Mouse (Mus musculus) liver, embryonic 15.5 days (tissue): ENCODE data around the gene Cd7. TPM values are rescaled to one million over a fixed set of nuclear protein-coding genes. Genes with fewer than 3 reads are reported as not detected.

Experiments
- ATAC-seq: fragments of 200-750 bp; cut with Nextera tagmentation; 2 replicates; pipeline ENCODE4 v1.8.0; 2017; ENCODE audit warnings: moderate number of reproducible peaks, mild to moderate bottlenecking, moderate library complexity; ENCODE audit not compliant: insufficient read depth
- H3K27ac ChIP-seq: fragments of 300-500 bp; sonication (generic); replicated peaks from 2 replicates; pipeline ENCODE4 v1.5.1; 2015; ENCODE audit warnings: mild to moderate bottlenecking, inconsistent platforms
- H3K27me3 ChIP-seq: fragments of 300-500 bp; sonication (generic); 2 replicates; pipeline ENCODE4 v1.6.1; 2015; ENCODE audit warnings: mild to moderate bottlenecking, inconsistent platforms
- H3K36me3 ChIP-seq: fragments of 300-500 bp; sonication (generic); replicated peaks from 2 replicates; pipeline ENCODE4 v1.6.1; 2015; ENCODE audit warnings: moderate library complexity, mild to moderate bottlenecking, inconsistent platforms
- H3K4me1 ChIP-seq: fragments of 300-500 bp; sonication (generic); replicated peaks from 2 replicates; pipeline ENCODE4 v1.6.1; 2015; ENCODE audit warnings: inconsistent platforms
- H3K4me2 ChIP-seq: fragments of 300-500 bp; sonication (generic); 2 replicates; pipeline ENCODE4 v1.6.1; 2015; ENCODE audit warnings: moderate library complexity, mild to moderate bottlenecking, inconsistent platforms
- H3K4me3 ChIP-seq: fragments of 300-500 bp; sonication (generic); replicated peaks from 2 replicates; pipeline ENCODE4 v1.5.1; 2015; ENCODE audit warnings: mild to moderate bottlenecking, inconsistent platforms
- H3K9ac ChIP-seq: fragments of 300-500 bp; sonication (generic); 2 replicates; pipeline ENCODE4 v1.6.1; 2015; ENCODE audit warnings: moderate library complexity, mild to moderate bottlenecking, inconsistent platforms
- H3K9me3 ChIP-seq: fragments of 300-500 bp; sonication (generic); replicated peaks from 2 replicates; pipeline ENCODE4 v1.6.1; 2016; ENCODE audit warnings: inconsistent platforms
- WGBS: fragments of 180-500 bp; shearing (Covaris S2); methylation state at CpG from one replicate; pipeline ENCODE4 v1.1.7; 2015; ENCODE audit warnings: mixed read lengths; ENCODE audit not compliant: insufficient replicate concordance; 5-methylcytosine and 5-hydroxymethylcytosine counted together
- polyA plus RNA-seq: library from polyadenylated mRNA; unstranded; fragments of >200 nt; fragmentation: Nextera tagmentation; extraction: Ambion mirVana; gene quantifications from 2 replicates; pipeline ENCODE4 v1.2.1, GENCODE M21; 2015

Gene Cd7
- polyA plus RNA-seq, 1 experiment from 2014 or later, result 0.97 TPM

- Histone ChIP-seq H3K4me2 (no peak overlapping the region), H3K4me3 (no peak overlapping the region), H3K27me3 (peaks cover 6% of the 10 kb centered on the region; the same call in 1 of the 2 replicates), H3K27ac (no peak overlapping the region), H3K36me3 (no peaks in the 10 kb centered on the region), H3K9ac (no peak overlapping the region), H3K4me1 (no peaks in the 10 kb centered on the region), H3K9me3 (no peaks in the 10 kb centered on the region)
- WGBS, result 63% methylated on average over 5 of the region's 5 CpGs
- ATAC-seq, result no peak
Observed at GRCm38 (mm10) chr11:121019501-121019900, 19.7 kb downstream of the Cd7 start.

GRCm38 (mm10) chr11:121017703-121018102 is 21.5 kb downstream of the Cd7 start:
- no peak overlapping the region for H3K9ac ChIP-seq
- peaks cover 7% of the 10 kb centered on the region; the same call in 1 of the 2 replicates for H3K27me3 ChIP-seq
- H3K4me1 ChIP-seq, result no peaks in the 10 kb centered on the region
- H3K4me3 ChIP-seq, result no peak overlapping the region
- peak; percentile 38; the same call in 1 of the 2 replicates for ATAC-seq
- no peaks in the 10 kb centered on the region for H3K36me3 ChIP-seq
- H3K4me2 ChIP-seq, result no peak overlapping the region
- 32% methylated on average over 3 of the region's 3 CpGs for WGBS
- H3K9me3 ChIP-seq, result no peaks in the 10 kb centered on the region
- H3K27ac ChIP-seq, result no peak overlapping the region

- H3K4me3 ChIP-seq, result no peak overlapping the region
- H3K4me1 ChIP-seq, result no peaks in the 10 kb centered on the region
- H3K27me3 ChIP-seq, result peaks cover 7% of the 10 kb centered on the region; the same call in 1 of the 2 replicates
- no peak overlapping the region for H3K4me2 ChIP-seq
- H3K36me3 ChIP-seq, result no peaks in the 10 kb centered on the region
- no peaks in the 10 kb centered on the region for H3K9me3 ChIP-seq
- H3K27ac ChIP-seq, result no peak overlapping the region
- WGBS, result 43% methylated on average over 6 of the region's 6 CpGs
- no peak overlapping the region for H3K9ac ChIP-seq
- ATAC-seq, result no peak
Observed at GRCm38 (mm10) chr11:121015472-121015871, 23.7 kb downstream of the Cd7 start.

GRCm38 (mm10) chr11:121014896-121015300 is 24.3 kb downstream of the Cd7 start:
- peaks cover 7% of the 10 kb centered on the region; the same call in 1 of the 2 replicates for H3K27me3 ChIP-seq
- WGBS, result 55% methylated on average over 19 of the region's 19 CpGs
- H3K9ac ChIP-seq, result no peak overlapping the region
- no peak overlapping the region for H3K27ac ChIP-seq
- H3K9me3 ChIP-seq, result no peaks in the 10 kb centered on the region
- H3K4me1 ChIP-seq, result no peaks in the 10 kb centered on the region
- H3K36me3 ChIP-seq, result no peaks in the 10 kb centered on the region
- no peak for ATAC-seq
- H3K4me2 ChIP-seq, result peak overlapping the region; percentile 27; the same call in 1 of the 2 replicates
- H3K4me3 ChIP-seq, result no peak overlapping the region

- no peak overlapping the region for H3K27ac ChIP-seq
- no peaks in the 10 kb centered on the region for H3K4me1 ChIP-seq
- no peak overlapping the region for H3K4me3 ChIP-seq
- no peaks in the 10 kb centered on the region for H3K36me3 ChIP-seq
- ATAC-seq, result no peak
- no peaks in the 10 kb centered on the region for H3K9me3 ChIP-seq
- no peak overlapping the region for H3K9ac ChIP-seq
- H3K27me3 ChIP-seq, result peaks cover 7% of the 10 kb centered on the region; the same call in 1 of the 2 replicates
- 64% methylated on average over 7 of the region's 7 CpGs for whole genome bisulfite sequencing
- no peak overlapping the region for H3K4me2 ChIP-seq
Observed at GRCm38 (mm10) chr11:121013656-121014055, 25.6 kb downstream of the Cd7 start.

GRCm38 (mm10) chr11:121010044-121010755 is 29.0 kb downstream of the Cd7 start:
- Histone ChIP-seq H3K4me3 (no peak overlapping the region), H3K9ac (no peak overlapping the region), H3K27me3 (peaks cover 7% of the 10 kb centered on the region; the same call in 1 of the 2 replicates), H3K27ac (no peak overlapping the region), H3K36me3 (no peaks in the 10 kb centered on the region), H3K4me1 (no peaks in the 10 kb centered on the region), H3K4me2 (no peak overlapping the region), H3K9me3 (no peaks in the 10 kb centered on the region)
- 83% methylated on average over 3 of the region's 3 CpGs for WGBS
- ATAC-seq, result no peak

- H3K9ac ChIP-seq, result no peak overlapping the region
- H3K4me1 ChIP-seq, result no peaks in the 10 kb centered on the region
- no peaks in the 10 kb centered on the region for H3K9me3 ChIP-seq
- no peaks in the 10 kb centered on the region for H3K36me3 ChIP-seq
- H3K27ac ChIP-seq, result no peak overlapping the region
- H3K4me2 ChIP-seq, result no peak overlapping the region
- 50% methylated on average over 6 of the region's 6 CpGs for WGBS
- H3K4me3 ChIP-seq, result no peak overlapping the region
- H3K27me3 ChIP-seq, result no peaks in the 10 kb centered on the region
- ATAC-seq, result no peak
Observed at GRCm38 (mm10) chr11:121006184-121006583, 33.0 kb downstream of the Cd7 start.

- H3K4me1 ChIP-seq, result no peaks in the 10 kb centered on the region
- ATAC-seq, result no peak
- no peak overlapping the region for H3K27ac ChIP-seq
- WGBS, result 53% methylated on average over 5 of the region's 5 CpGs
- H3K27me3 ChIP-seq, result no peaks in the 10 kb centered on the region
- no peak overlapping the region for H3K4me2 ChIP-seq
- H3K36me3 ChIP-seq, result no peaks in the 10 kb centered on the region
- H3K9me3 ChIP-seq, result no peaks in the 10 kb centered on the region
- no peak overlapping the region for H3K9ac ChIP-seq
- H3K4me3 ChIP-seq, result no peak overlapping the region
Observed at GRCm38 (mm10) chr11:121004281-121004680, 34.9 kb downstream of the Cd7 start.

GRCm38 (mm10) chr11:121001966-121002365 is 37.3 kb downstream of the Cd7 start:
- H3K9me3 ChIP-seq, result no peaks in the 10 kb centered on the region
- H3K27ac ChIP-seq, result no peak overlapping the region
- H3K4me1 ChIP-seq, result no peaks in the 10 kb centered on the region
- no peaks in the 10 kb centered on the region for H3K27me3 ChIP-seq
- no peak for ATAC-seq
- no peak overlapping the region for H3K4me2 ChIP-seq
- H3K36me3 ChIP-seq, result no peaks in the 10 kb centered on the region
- H3K9ac ChIP-seq, result no peak overlapping the region
- 53% methylated on average over 4 of the region's 4 CpGs for WGBS
- H3K4me3 ChIP-seq, result no peak overlapping the region

- no peak for ATAC-seq
- WGBS, result 67% methylated on average over 6 of the region's 6 CpGs
- H3K9me3 ChIP-seq, result no peaks in the 10 kb centered on the region
- H3K9ac ChIP-seq, result no peak overlapping the region
- H3K4me1 ChIP-seq, result peaks cover 47% of the 10 kb centered on the region
- H3K27me3 ChIP-seq, result no peaks in the 10 kb centered on the region
- H3K36me3 ChIP-seq, result no peaks in the 10 kb centered on the region
- H3K4me2 ChIP-seq, result no peak overlapping the region
- H3K4me3 ChIP-seq, result no peak overlapping the region
- no peak overlapping the region for H3K27ac ChIP-seq
Observed at GRCm38 (mm10) chr11:120994741-120995140, 44.5 kb downstream of the Cd7 start.

- Histone ChIP-seq H3K4me2 (no peak overlapping the region), H3K9me3 (no peaks in the 10 kb centered on the region), H3K36me3 (0 out of 2 replicates have a peak, but pooled peaks cover 1% of the 10 kb centered on the region), H3K4me1 (peaks cover 59% of the 10 kb centered on the region), H3K4me3 (no peak overlapping the region), H3K27me3 (no peaks in the 10 kb centered on the region), H3K27ac (no peak overlapping the region), H3K9ac (no peak overlapping the region)
- no peak for ATAC-seq
- 79% methylated on average over 5 of the region's 5 CpGs for WGBS
Observed at GRCm38 (mm10) chr11:120993586-120993985, 45.6 kb downstream of the Cd7 start.
